Mouse (Mus musculus) liver, adult 10 weeks (tissue): ENCODE measurements around the gene Gm39566. TPM values are rescaled to one million over a fixed set of nuclear protein-coding genes. Genes with fewer than 3 reads are reported as not detected.

Experiments
- polyA plus RNA-seq: library from polyadenylated mRNA; stranded (reverse); fragments of 350-450 nt; fragmentation: Illumina TruSeq; extraction: RNeasy Lipid Tissue Mini Kit (QIAGEN cat#74804); gene quantifications from one replicate; pipeline ENCODE4 v1.2.3, GENCODE M21; 2014; ENCODE audit warnings: low read depth, low replicate concordance

Gene Gm39566
- not detected for polyA plus RNA-seq

DNA sequence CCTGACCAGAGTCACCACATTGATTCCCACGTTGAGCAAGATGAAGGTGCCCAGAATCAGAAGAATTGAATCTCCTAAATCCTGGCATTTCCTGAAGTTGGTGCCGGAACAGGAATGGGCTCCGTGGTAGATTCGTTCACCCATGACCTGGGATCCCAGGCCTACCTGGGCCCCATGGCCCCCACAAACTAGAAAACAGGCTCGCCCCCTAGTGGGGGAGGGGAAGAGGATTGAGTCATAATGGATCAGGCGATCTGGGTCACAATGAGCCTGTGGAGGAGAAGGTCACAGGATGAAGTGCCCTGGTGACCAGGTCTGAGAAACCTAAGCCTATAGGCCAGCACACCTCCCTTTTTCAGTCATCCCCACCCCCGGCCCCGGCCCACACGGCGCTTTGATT, at the start of gene Gm39566:
Gene Gm39566 (minus strand): TSS at position 144 of the 400 bp plus-strand sequence.

DNA sequence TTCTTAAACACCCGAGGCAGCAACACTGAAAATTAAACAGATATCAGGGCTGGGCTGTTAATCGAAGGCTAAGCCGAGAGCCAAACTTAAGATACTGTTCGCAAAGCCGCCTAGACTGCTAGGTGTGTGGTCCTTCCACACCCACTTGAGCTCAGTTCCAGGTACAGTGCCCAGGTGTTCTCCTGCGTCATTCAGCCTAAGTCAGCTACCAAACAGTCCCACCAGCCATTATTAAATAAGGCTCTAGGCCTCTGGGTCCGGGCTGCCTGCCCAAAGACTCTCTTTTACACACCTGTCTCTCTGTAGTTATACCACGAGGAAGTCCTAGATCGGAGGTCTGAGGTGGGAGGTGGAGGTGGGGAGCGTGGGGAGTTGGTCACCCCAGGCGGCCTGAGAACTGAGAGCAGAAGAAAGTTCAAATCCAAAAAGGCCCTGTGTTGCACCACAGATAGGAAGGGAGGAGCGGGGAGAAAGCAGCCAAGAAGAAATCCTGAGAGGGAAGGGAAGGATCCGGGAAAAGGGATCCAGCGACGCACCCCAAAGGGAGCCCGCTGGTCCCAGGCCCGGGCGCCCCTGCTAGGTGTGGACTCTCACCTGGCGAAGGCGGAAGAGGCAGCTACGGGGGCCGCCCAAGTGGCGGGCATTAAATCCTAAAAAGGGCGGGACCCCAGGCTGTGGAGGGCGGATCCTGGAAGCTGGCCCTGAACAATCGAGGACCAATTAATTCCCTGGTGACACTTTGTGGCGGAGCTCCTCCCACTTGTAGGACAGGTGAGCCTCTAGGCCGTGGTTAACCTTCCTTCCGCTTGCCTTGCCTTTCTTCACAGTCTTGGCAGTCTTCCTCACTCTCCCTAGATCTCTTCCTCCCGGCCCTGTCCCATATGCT, 43.3 kb upstream of the Gm39566 start, which contains the start of gene Tnk1:
Gene Tnk1 (minus strand): TSS at position 618 of the 886 bp plus-strand sequence.

DNA sequence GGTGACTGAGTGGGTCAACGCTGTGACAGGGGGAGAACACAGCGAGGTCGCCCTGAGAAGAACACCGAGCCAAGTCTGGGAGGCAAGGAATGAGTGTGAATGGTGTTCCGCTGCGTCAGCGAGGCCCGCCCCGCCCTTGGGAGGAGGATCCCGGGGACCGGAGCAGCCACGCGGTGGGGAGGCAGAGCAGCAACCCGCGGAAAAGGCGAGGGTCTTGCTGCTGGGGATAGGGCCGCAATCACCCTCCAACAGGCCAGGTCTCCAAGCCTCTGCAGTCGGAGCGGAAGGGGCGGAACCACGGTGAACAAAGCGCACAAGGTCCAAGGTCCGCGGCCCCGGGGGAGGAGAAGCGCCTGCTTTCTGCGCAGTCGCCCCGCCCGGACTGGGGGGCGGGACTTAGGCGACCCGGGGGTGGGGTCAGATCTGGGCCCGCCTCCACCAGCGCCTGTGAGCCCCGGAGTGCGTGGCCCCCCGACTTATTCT, 31.1 kb upstream of the Gm39566 start, which contains the start of gene Plscr3:
Gene Plscr3 (plus strand): TSS at position 179 of the 483 bp plus-strand sequence.

DNA sequence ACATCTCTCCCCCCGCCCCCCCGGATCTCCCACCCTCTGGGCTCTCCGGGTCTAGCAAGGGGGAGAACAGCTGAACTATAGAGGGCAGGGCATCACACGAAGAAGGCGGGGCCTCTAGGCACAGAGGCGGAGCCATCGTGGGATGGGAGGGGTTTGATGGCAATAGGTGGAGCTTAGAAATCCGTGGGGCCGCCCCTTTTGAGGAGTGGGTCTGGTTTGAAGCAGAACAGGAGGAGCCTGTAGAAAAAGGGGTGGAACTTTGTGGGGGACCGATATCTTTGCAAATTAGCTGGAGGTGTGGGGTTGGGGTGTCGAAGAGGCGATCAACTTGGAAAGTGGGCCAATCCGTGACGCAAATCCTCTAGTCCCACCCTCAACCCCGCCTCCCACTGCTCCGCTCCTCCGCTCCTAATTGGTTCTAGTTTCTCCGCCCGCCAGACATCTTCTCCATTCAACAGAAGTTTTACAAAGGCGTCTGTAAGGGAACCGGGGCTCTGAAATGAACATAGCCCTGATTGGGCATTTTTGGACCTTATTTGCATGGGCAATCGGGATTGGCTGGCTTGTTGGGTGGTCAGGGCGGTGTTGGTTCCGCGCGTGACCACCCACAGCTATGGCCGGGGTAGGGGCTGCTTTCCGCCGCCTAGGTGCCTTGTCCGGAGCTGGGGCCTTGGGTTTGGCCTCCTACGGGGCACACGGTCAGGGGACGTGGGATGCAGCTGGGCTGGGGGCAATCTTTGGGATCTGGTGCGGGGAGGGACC, 23.0 kb upstream of the Gm39566 start, which contains the start of gene Tmem256:
Gene Tmem256 (plus strand): TSS at position 563 of the 762 bp plus-strand sequence.

DNA sequence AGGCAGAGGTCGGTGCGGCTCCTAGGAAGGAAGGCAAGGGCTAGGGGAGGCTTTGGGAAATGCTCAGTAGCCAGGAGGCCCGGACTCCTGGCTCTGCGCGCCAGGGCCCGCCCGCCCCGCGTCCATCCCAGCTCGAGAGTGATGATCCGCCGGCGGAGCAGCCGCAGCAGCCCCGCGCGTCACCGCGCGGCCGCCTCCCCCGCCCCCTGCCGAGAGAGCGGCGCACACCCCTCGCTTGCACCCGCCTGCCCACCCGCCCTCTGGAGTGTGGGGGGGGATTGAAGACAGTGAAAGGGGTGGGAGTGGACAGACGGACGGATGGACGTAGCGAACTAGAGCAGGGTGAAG, 22.5 kb upstream of the Gm39566 start, which contains the start of gene Nlgn2:
Gene Nlgn2 (minus strand): TSS at position 181 of the 348 bp plus-strand sequence.

DNA sequence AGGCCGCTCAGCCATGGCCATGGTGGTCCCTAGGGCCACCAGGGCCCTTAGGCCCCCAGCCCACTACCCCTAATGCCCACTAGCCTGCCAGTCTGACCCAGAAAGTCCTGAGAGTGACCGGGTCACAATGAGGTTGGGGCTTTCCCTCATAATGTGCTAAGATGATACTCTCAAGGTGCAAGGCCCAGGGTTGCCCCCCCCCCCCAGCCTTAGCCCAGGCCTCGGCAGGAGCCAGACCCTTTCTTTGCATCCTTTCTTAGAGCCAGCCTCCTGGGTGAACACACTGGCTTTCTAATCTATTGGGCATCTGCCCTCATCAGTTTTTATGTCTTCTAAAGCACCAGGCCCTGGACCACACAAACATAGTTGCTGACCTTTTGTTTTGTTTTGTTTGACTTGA, 7.0 kb upstream of the Gm39566 start, which contains the start of gene Spem1:
Gene Spem1 (minus strand): TSS at position 101 of the 400 bp plus-strand sequence.

DNA sequence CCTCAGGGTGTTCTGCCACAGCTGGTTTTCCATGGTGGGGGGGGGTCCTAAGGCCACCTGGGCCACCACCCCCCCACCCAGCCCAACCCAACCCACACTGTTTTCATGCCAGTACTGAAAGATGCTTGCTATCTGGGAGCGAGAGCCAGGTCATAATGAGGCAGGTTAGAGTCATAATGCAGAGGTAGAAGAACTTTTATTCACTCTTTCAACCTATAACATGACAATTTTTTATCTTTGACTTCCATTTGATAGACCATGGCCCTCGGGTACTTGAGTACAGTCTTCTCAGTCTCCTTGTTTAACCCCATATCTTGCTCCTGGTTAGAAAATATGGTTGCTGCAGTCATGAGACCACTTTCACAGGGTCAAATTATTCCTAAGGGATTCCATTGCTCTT, 3.3 kb upstream of the Gm39566 start, which contains the start of gene Spem2:
Gene Spem2 (minus strand): TSS at position 101 of the 400 bp plus-strand sequence.

DNA sequence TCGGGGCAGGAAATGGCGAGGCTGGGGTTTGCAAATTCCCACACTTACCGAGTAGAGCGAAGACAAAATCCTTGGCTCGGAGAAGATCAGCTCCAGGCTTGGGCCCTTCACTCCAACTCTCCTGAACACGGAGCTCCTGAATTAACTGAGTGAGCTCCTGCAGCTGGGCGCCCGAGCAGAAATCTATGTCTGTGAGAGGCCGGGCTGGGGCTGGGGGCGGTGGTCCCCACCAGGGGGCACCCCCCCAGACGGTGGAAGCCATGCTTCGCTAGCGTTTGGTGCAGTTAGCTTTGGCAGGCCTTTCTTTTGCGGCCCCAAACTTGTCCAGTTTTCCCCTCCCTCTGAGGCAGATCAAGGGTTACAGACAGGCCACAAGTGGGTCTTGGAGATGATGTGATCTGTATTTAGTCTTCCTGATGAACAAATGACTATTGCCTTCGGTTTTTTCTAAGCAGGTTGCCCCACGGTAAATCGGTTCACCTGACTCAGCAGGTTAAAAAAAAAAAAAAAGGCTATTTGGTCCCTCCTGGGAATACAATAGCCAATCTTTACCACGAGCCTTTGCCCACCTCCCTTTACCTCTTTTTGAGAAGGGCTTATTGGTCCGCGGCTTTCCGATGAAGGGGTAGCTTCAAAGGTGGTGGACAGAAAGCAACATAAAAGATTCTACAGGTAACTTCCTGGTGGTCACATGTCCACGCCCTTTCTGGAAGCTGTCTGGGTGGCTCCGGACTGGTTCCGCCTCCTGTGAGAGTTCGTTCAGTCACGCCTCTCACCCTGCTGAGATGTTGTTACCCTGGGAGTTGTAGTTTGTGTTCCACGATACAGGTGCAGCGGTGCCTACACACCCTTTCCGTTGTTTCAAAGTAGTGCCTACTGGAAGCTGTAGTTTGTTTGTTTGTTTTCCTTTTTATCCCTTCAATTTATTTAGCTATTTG, 9.9 kb downstream of the Gm39566 start, which contains the start of gene Tmem102:
Gene Tmem102 (minus strand): TSS at position 653 of the 938 bp plus-strand sequence.

DNA sequence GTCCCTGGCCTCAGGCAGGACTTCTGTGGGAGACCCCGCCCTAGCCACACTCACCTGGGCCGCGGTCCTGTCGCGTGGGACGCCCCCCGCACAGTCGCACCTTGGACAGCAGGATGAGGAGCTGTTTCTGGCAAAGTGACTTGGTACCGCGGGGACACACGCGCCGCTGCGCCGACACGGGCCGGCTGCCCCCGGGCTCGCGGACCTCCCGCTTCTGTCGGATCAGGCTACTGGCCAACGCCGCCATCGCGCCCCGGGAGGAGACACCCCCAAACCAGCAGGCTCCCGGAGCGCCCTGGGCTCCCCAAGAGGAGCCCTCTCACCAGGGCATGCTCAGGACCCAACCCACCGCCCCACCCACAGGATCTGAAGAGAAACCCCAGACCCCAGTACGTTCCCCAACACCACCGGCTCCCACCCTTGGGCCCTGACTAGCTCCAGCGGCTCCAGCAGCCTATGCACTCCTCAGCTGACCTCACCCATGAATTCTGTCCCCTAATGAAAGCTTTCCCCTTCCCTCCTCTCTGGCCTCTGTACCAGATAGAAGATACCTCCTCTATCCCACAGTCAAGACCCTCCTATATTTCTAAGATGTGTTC, 13.6 kb downstream of the Gm39566 start, which contains the start of gene Fgf11:
Gene Fgf11 (minus strand): TSS at position 479 of the 599 bp plus-strand sequence.

DNA sequence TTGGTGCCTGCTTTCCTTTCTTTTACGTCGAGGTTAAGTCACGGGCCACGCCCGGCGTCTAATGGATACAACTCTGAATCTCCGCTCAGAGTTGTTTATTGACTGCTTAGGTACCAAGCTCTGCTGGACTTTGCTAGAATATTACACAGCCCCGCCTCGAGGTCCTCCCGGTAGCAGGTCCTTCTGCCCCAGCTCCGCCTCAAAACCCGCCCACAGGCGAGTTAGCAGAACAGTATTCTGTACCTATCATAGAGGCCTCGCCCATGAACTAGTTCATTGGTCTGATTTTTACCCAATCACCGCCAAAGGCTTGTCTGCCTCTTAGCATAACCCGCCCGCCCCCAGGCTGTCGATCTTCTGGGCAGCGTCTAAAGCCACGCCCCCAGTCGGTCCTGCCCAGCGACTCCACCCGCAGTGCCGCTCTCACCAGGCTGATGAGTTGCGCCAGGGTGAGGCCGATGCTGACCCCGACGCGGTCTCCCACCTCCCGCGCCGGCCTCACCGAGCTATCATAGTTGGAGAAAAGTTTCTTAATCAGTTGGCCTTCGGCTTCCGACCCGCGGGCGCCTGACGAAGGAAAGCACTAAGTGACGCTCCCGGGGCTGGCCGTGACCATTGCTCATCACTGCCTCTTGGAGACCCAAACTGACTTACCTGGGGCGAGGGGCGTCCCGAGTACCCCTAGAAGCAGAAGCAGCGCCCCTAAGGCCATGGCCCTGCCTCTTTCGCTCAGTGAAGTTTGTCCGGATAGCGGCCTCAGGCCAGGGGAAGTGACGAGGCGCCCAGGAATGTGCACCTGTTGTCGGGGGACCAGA, 19.7 kb downstream of the Gm39566 start, which contains the start of gene Chrnb1:
Gene Chrnb1 (minus strand): TSS at position 776 of the 815 bp plus-strand sequence.

DNA sequence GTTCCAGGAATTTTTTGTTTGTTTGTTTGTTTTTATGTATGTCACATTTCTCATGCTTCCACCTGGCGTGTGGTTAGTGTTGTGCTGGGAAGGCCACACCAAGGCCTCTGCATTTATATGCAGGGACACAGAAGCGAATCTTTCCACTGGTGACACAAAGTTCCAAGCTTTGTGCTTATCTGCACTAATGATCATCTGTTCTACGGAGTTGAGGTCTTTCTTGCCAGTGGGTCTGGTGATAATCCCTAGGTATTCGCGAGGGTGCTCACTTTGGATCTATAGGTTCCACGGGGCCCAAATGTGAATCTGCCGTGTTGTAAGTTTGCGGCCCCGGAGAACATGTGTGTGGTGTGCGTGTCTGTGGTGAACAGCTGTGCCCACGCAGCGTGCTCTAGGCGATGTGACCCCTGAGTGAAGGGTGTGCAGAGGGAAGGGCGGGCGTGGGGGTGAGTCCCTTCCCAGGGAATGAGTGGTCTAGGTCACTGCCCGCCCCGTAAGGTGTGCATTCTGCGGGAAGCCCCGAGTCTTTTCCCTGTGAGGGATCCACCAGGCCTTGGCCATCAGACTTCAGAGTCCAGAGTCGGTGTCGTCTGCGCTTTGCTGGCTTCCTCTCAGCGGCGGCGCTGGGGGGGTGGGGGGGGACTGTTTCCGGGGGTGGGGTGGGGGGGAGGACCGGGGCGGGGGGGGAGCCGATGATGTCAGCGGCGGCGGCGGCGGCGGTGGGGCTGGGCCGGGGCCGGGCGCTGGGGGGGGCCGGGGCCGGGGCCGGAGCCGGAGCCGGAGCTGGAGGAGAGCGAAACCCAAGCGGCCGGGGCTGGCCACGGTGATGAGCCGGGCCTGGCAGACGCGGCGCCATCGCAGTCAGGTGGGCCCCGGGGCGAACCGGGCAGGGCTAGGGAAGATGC, 49.6 kb downstream of the Gm39566 start, which contains the start of gene Zbtb4:
Gene Zbtb4 (plus strand): TSS at position 692 of the 905 bp plus-strand sequence.

DNA sequence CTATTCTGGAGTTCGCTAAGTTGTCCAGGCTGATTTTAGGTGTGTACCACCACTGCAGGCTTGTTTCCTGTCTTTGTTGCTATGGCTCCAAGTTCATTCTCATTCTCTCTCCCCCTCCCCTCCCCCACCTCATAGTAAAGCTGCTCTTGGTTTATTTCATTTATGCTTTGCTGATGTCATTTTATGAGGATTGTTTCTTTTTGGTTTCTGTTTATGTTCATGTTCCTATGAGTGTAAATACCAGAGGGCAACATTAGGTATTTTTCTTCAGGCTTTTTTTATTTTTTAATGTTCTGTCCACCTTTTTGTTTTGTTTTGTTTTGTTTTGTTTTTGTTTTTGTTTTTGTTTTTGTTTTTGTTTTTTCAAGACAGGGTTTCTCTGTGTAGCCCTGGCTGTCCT, 53.2 kb downstream of the Gm39566 start, which contains the start of gene Slc35g3:
Gene Slc35g3 (minus strand): TSS at position 101 of the 400 bp plus-strand sequence.

Other genes with a start within 250 kb of the Gm39566 start
- 1.1 TPM for gene Wrap53, start 235.0 kb downstream of the Gm39566 start, polyA plus RNA-seq
- gene Trp53, start 234.9 kb downstream of the Gm39566 start, polyA plus RNA-seq = 3.8 TPM
- 0.13 TPM for gene Atp1b2, start 209.4 kb downstream of the Gm39566 start, polyA plus RNA-seq
- gene Shbg, start 197.4 kb downstream of the Gm39566 start, polyA plus RNA-seq = not detected
- gene Sat2, start 193.3 kb downstream of the Gm39566 start, polyA plus RNA-seq = 8.5 TPM
- 7.8 TPM for gene Fxr2, start 182.3 kb downstream of the Gm39566 start, polyA plus RNA-seq
- not detected for gene Sox15, start 160.0 kb downstream of the Gm39566 start, polyA plus RNA-seq
- gene Mpdu1, start 152.7 kb downstream of the Gm39566 start, polyA plus RNA-seq = 22.1 TPM
- gene Cd68, start 149.1 kb downstream of the Gm39566 start, polyA plus RNA-seq = 3.8 TPM
- gene Eif4a1, start 142.9 kb downstream of the Gm39566 start, polyA plus RNA-seq = 340 TPM
- 33.7 TPM for gene Senp3, start 133.2 kb downstream of the Gm39566 start, polyA plus RNA-seq
- gene Tnfsf13, start 129.5 kb downstream of the Gm39566 start, polyA plus RNA-seq = 2.8 TPM
- 1.5 TPM for gene Tnfsf12, start 119.4 kb downstream of the Gm39566 start, polyA plus RNA-seq
- not detected for gene Tnfsfm13, start 119.2 kb downstream of the Gm39566 start, polyA plus RNA-seq
- gene Polr2a, start 56.7 kb downstream of the Gm39566 start, polyA plus RNA-seq = 7.7 TPM
- not detected for gene Slc35g3, start 53.3 kb downstream of the Gm39566 start, polyA plus RNA-seq
- 4.1 TPM for gene Zbtb4, start 49.4 kb downstream of the Gm39566 start, polyA plus RNA-seq
- 0.58 TPM for gene Chrnb1, start 19.4 kb downstream of the Gm39566 start, polyA plus RNA-seq
- gene Fgf11, start 13.4 kb downstream of the Gm39566 start, polyA plus RNA-seq = 0.29 TPM
- gene Tmem102, start 9.7 kb downstream of the Gm39566 start, polyA plus RNA-seq = 3.6 TPM
- gene Spem2, start 3.2 kb upstream of the Gm39566 start, polyA plus RNA-seq = not detected
- not detected for gene Spem1, start 6.9 kb upstream of the Gm39566 start, polyA plus RNA-seq
- 0.11 TPM for gene Nlgn2, start 22.5 kb upstream of the Gm39566 start, polyA plus RNA-seq
- 58.8 TPM for gene Tmem256, start 23.2 kb upstream of the Gm39566 start, polyA plus RNA-seq
- gene Plscr3, start 31.1 kb upstream of the Gm39566 start, polyA plus RNA-seq = 1.1 TPM
- gene Tnk1, start 43.4 kb upstream of the Gm39566 start, polyA plus RNA-seq = not detected
- gene Tmem95, start 62.7 kb upstream of the Gm39566 start, polyA plus RNA-seq = not detected
- gene Kctd11, start 66.1 kb upstream of the Gm39566 start, polyA plus RNA-seq = 0.42 TPM
- 0.40 TPM for gene Acap1, start 80.2 kb upstream of the Gm39566 start, polyA plus RNA-seq
- gene 2810408A11Rik, start 85.7 kb upstream of the Gm39566 start, polyA plus RNA-seq = not detected
- 3.0 TPM for gene Neurl4, start 85.8 kb upstream of the Gm39566 start, polyA plus RNA-seq
- gene Gps2, start 98.6 kb upstream of the Gm39566 start, polyA plus RNA-seq = 9.6 TPM
- gene Eif5a, start 106.7 kb upstream of the Gm39566 start, polyA plus RNA-seq = 155 TPM
- gene Ybx2, start 120.5 kb upstream of the Gm39566 start, polyA plus RNA-seq = not detected
- not detected for gene Slc2a4, start 132.9 kb upstream of the Gm39566 start, polyA plus RNA-seq
- gene Cldn7, start 149.5 kb upstream of the Gm39566 start, polyA plus RNA-seq = 0.40 TPM
- gene Ctdnep1, start 165.9 kb upstream of the Gm39566 start, polyA plus RNA-seq = 25.5 TPM
- 9.7 TPM for gene Elp5, start 167.2 kb upstream of the Gm39566 start, polyA plus RNA-seq
- 367 TPM for gene Gabarap, start 175.8 kb upstream of the Gm39566 start, polyA plus RNA-seq
- gene Phf23, start 180.5 kb upstream of the Gm39566 start, polyA plus RNA-seq = 7.1 TPM
- gene Dvl2, start 185.3 kb upstream of the Gm39566 start, polyA plus RNA-seq = 0.37 TPM
- gene Acadvl, start 200.1 kb upstream of the Gm39566 start, polyA plus RNA-seq = 60.6 TPM
- 0.13 TPM for gene Dlg4, start 201.6 kb upstream of the Gm39566 start, polyA plus RNA-seq
- 171 TPM for gene Asgr1, start 238.8 kb upstream of the Gm39566 start, polyA plus RNA-seq